Mouse (Mus musculus) neural tube, embryonic 11.5 days (tissue): ENCODE measurements around the gene Selplg. TPM values are rescaled to one million over a fixed set of nuclear protein-coding genes. Genes with fewer than 3 reads are reported as not detected.

Source experiments
- ATAC-seq: fragments of 200-750 bp; cut with Nextera tagmentation; 2 replicates; pipeline ENCODE4 v1.8.0; 2017; ENCODE audit warnings: moderate number of reproducible peaks, mild to moderate bottlenecking, moderate TSS enrichment, moderate library complexity; ENCODE audit not compliant: insufficient read depth, low FRiP score, low TSS enrichment
- DNase-seq: peaks from one replicate; pipeline ENCODE4 v3.0.0-alpha.2; 2015; ENCODE audit warnings: low spot score
- H3K27ac ChIP-seq: fragments of 300-500 bp; sonication (generic); 2 replicates; pipeline ENCODE4 v1.5.1; 2014; ENCODE audit warnings: low read depth, mild to moderate bottlenecking, low read length
- H3K27me3 ChIP-seq: fragments of 300-500 bp; sonication (generic); 2 replicates; pipeline ENCODE4 v1.6.1; 2014; ENCODE audit warnings: mild to moderate bottlenecking, low read length, mixed read lengths; ENCODE audit not compliant: control insufficient read depth, insufficient read depth
- H3K36me3 ChIP-seq: fragments of 300-500 bp; sonication (generic); 2 replicates; pipeline ENCODE4 v1.6.1; 2014; ENCODE audit warnings: mild to moderate bottlenecking, low read length, moderate library complexity, mixed read lengths; ENCODE audit not compliant: control insufficient read depth, insufficient read depth
- H3K4me1 ChIP-seq: fragments of 300-500 bp; sonication (generic); 2 replicates; pipeline ENCODE4 v1.6.1; 2014; ENCODE audit warnings: low read length, mixed read lengths; ENCODE audit not compliant: control insufficient read depth, insufficient read depth
- H3K4me2 ChIP-seq: fragments of 300-500 bp; sonication (generic); 2 replicates; pipeline ENCODE4 v1.6.1; 2014; ENCODE audit warnings: low read depth, mild to moderate bottlenecking, moderate library complexity
- H3K4me3 ChIP-seq: fragments of 300-500 bp; sonication (generic); 2 replicates; pipeline ENCODE4 v1.5.1; 2014; ENCODE audit warnings: low read depth, low read length
- H3K9ac ChIP-seq: fragments of 300-500 bp; sonication (generic); 2 replicates; pipeline ENCODE4 v1.6.1; 2014; ENCODE audit warnings: mild to moderate bottlenecking, low read length
- H3K9me3 ChIP-seq: fragments of 300-500 bp; sonication (generic); 2 replicates; pipeline ENCODE4 v1.6.1; 2016; ENCODE audit warnings: low read length; ENCODE audit not compliant: control insufficient read depth
- WGBS: fragments of 180-500 bp; shearing (Covaris S2); extraction: QIAGEN DNeasy Blood & Tissue Kit; methylation state at CpG from one replicate; pipeline ENCODE4 v1.1.7; 2014; 5-methylcytosine and 5-hydroxymethylcytosine counted together
- polyA plus RNA-seq: library from polyadenylated mRNA; unstranded; fragments of >200 nt; fragmentation: Nextera tagmentation; extraction: Ambion mirVana; gene quantifications from 2 replicates; pipeline ENCODE4 v1.2.1, GENCODE M21; 2014

Selplg gene
- 1.7 and 2.8 TPM in 2 replicates for polyA plus RNA-seq

DNA sequence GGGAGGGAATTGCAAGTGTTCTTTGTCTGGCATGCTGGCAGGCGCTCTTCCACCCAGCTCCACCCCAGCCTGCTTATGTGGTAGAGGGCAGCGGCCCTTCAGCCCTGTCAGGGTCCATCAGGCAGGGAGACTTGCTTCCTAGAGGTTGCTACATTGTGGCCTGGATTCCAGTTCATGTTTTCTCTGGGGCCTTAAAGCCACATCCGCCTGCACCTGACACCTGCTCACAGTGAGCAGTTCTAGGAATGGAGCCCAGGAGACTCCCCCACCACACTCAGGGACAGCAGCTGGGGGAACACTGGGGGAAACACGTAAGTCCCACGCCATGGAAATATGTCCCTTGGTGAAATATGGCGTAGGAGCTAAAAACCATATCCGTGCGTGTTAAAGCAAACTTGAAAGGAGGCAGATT, at the start of gene Selplg:
TSS of gene Selplg (minus strand) at position 155 of the 412 bp plus-strand sequence.
- DNase-seq (no peak), ATAC-seq (no peak)
- Histone ChIP-seq H3K4me2 (no peak within 1 kb of the TSS), H3K4me3 (no peak within 1 kb of the TSS), H3K4me1 (no peaks in the 10 kb centered on the region), H3K9me3 (no peaks in the 10 kb centered on the region), H3K36me3 (no peaks in the 10 kb centered on the region), H3K27ac (no peak within 1 kb of the TSS), H3K27me3 (no peaks in the 10 kb centered on the region), H3K9ac (no peak within 1 kb of the TSS)
- WGBS: 40% methylated on average over 8 of the region's 8 CpGs

DNA sequence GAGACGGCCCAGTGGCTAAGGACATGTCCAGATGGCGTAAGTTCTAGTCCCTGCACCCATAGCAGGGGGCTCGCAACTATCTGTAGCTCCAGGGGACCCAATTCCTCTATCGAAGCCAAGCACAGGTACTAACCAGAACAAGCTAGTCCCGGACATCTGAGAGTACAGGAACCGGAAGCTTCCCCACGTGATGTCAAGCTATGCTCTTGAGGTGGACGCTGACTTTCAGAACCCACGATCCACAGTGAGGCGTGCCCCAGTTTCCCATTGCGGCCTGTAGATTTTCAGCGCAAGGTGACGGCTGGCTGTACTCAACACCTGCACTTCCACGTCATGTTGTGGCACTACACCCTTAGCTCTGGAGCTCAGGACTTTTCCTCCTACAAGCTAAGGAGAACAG, 48.7 kb upstream of the Selplg start:
- no peaks in the 10 kb centered on the region for H3K9me3 ChIP-seq
- no peak overlapping the region for H3K27ac ChIP-seq
- H3K4me3 ChIP-seq: no peak overlapping the region
- H3K9ac ChIP-seq: no peak overlapping the region
- no peak overlapping the region for H3K4me2 ChIP-seq
- no peaks in the 10 kb centered on the region for H3K27me3 ChIP-seq
- WGBS: 96% methylated on average over 14 of the region's 14 CpGs
- ATAC-seq: no peak
- H3K4me1 ChIP-seq: peaks cover 31% of the 10 kb centered on the region
- peaks cover 4% of the 10 kb centered on the region; the same call in 1 of the 2 replicates for H3K36me3 ChIP-seq
- no peak for DNase-seq

DNA sequence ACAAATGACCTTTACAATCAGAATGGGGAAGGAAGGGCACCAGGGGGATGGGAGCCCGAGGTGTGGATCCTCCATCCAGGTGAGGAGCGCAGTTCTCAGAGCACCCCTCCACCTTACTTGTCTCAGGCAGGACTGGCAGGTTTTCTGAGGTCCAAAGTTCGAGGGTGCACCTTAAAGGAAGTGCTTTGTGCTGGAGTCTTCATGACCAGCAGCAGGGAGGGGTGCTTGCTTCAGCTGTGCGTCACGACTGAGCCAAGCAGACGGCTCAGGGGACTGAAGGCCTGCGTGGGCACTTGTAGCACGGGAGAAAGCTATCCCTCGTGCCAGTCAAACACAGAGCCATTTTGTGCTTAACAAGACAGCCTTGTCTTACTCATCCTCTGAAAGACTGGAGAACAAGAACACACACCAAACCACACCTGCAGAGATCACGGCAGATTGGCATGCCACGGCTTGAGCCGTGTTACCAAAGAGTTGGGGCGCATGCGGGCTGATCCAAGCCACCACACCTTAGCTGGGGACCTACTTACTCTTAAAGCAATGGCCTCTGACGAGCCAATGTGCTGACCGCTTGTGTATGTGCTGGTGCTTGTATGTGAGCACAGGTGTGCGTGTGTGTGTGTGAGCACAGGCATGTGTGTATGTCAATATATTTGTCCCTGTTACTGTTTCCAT, 46.6 kb upstream of the Selplg start:
- Histone ChIP-seq H3K4me2 (no peak overlapping the region), H3K4me3 (no peak overlapping the region), H3K4me1 (peaks cover 25% of the 10 kb centered on the region), H3K27me3 (no peaks in the 10 kb centered on the region), H3K9me3 (no peaks in the 10 kb centered on the region), H3K36me3 (peaks cover 4% of the 10 kb centered on the region; the same call in 1 of the 2 replicates), H3K9ac (no peak overlapping the region), H3K27ac (no peak overlapping the region)
- 93% methylated on average over 17 of the region's 17 CpGs for WGBS
- no peak for DNase-seq
- no peak for ATAC-seq

DNA sequence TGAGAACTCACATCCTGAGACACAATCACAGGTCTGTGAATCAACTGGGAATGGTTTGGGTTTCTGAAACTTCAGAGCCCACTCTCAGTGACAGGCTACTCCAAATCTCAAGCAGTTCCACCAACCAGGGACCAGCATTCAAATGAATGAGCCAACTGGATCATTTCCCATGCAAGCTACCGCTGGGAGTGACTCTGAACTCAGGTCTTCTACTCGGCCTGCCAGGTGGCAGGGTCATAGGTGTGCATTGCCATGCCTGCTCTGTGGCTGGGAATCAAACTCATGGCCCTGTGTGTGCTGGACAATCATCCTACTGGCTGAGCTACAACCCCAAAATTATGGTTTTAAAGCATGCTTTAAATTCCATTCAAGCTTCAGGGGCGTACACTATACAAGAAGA, 45.1 kb upstream of the Selplg start:
- no peak for DNase-seq
- peaks cover 4% of the 10 kb centered on the region; the same call in 1 of the 2 replicates for H3K36me3 ChIP-seq
- H3K4me3 ChIP-seq: no peak overlapping the region
- ATAC-seq: no peak
- no peaks in the 10 kb centered on the region for H3K27me3 ChIP-seq
- H3K9me3 ChIP-seq: no peaks in the 10 kb centered on the region
- H3K9ac ChIP-seq: no peak overlapping the region
- H3K27ac ChIP-seq: 0 out of 2 replicates have a peak overlapping the region, but pooled peaks have one; percentile 20
- 70% methylated on average over 3 of the region's 3 CpGs for WGBS
- no peak overlapping the region for H3K4me2 ChIP-seq
- H3K4me1 ChIP-seq: peaks cover 26% of the 10 kb centered on the region

DNA sequence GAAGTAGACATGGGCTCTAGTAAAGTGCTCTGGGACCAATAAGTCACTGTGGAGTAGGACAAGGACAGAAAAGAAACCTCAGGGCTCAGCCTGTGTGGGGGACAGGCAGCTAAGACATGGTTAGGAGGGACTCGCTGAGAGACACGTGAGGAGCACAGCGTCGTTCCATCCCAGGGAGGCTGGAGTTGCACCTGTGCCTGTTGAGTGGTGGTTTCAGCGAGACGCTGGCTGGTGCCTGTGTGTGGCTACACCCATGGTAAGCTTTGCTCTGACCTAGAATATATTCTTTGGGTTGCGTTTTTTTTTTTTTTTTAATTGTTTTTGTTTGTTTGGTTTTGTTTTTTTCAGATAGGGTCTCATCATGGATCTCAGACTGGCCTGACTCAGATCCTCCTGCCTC, 43.7 kb upstream of the Selplg start:
- Histone ChIP-seq H3K9ac (no peak overlapping the region), H3K4me1 (peaks cover 40% of the 10 kb centered on the region), H3K4me3 (no peak overlapping the region), H3K27me3 (no peaks in the 10 kb centered on the region), H3K27ac (no peak overlapping the region), H3K4me2 (no peak overlapping the region), H3K9me3 (no peaks in the 10 kb centered on the region), H3K36me3 (peaks cover 4% of the 10 kb centered on the region; the same call in 1 of the 2 replicates)
- 91% methylated on average over 7 of the region's 7 CpGs for WGBS
- no peak for DNase-seq
- no peak for ATAC-seq

DNA sequence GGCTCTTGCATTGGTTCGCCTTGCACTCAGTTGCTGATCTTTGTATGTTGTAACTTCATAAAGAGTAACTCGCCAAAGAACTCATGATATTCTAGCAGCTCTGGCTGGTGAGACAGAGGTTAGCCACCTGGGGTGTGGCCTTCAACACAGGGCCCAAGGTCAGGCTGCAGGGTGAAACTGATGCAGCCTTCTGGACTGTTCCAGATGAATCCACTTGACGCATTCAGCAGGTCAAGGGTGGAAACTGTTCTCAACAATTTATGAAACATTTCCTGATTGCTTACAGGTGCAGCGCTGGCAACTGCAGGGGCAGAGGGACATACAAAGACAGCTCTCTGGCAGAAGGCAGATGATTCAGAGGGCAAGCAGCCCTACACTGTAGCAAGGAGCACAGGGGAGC, 43.2 kb upstream of the Selplg start:
- H3K36me3 ChIP-seq: peaks cover 4% of the 10 kb centered on the region; the same call in 1 of the 2 replicates

DNA sequence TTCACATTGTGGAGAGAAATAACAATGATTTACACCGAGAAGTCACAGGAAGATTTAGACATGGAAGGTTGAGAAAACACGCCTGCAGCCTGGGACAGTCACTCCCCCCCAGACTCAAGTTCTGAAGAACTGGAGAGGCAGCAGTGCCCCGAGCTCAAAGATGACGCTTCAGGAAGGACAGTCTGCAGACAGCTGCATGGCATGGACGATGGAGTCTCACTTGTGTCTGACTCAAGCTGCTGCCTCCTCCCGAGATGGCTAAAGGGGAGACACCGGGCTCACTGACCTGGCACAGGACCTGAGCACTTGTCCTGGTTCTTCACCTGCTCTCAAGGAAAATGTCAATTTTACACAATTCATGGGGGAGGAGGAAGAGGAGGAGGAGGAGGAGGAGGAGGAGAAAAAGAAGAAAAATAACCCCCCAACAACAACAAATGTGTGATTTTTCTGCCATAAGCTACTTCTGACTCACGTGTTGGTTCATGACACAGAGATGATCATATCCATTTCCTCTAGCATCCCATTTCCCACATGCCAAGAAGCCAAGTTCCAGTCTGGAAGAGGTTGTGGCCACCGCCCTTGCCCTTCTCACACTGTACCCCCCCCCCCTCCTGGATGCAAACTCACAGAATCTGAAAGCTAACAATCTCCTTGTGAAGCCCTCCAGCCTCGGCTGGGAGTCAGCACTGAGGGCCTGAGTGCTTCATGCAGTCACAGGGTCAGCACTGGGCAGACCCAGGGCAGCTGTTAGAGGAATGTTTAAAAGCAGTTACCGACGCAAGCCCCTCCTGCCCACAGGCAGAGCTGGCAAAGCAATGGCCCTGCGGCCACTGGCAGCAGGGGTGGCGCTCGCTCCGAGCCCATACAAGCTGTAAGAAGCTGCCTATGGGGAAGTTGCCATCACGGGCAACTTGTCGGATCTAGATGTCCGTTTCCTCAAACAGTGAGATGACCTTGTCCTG, 41.9 kb upstream of the Selplg start:
- DNase-seq (no peak), ATAC-seq (no peak)
- Histone ChIP-seq H3K4me2 (peak overlapping the region; percentile 35), H3K27me3 (no peaks in the 10 kb centered on the region), H3K9me3 (no peaks in the 10 kb centered on the region), H3K27ac (peak overlapping the region; percentile 100), H3K4me3 (0 out of 2 replicates have a peak overlapping the region, but pooled peaks have one; percentile 12), H3K4me1 (peaks cover 58% of the 10 kb centered on the region), H3K36me3 (peaks cover 4% of the 10 kb centered on the region; the same call in 1 of the 2 replicates), H3K9ac (peak overlapping the region; percentile 71)
- WGBS: 46% methylated on average over 19 of the region's 19 CpGs

More for the DNA sequence above, 43.2 kb upstream of the Selplg start:
- no peak overlapping the region for H3K27ac ChIP-seq
- H3K27me3 ChIP-seq: no peaks in the 10 kb centered on the region
- no peak overlapping the region for H3K4me3 ChIP-seq
- 88% methylated on average over 4 of the region's 4 CpGs for WGBS
- no peak for ATAC-seq
- H3K9me3 ChIP-seq: no peaks in the 10 kb centered on the region
- DNase-seq: no peak
- peaks cover 46% of the 10 kb centered on the region for H3K4me1 ChIP-seq
- no peak overlapping the region for H3K4me2 ChIP-seq
- H3K9ac ChIP-seq: no peak overlapping the region

DNA sequence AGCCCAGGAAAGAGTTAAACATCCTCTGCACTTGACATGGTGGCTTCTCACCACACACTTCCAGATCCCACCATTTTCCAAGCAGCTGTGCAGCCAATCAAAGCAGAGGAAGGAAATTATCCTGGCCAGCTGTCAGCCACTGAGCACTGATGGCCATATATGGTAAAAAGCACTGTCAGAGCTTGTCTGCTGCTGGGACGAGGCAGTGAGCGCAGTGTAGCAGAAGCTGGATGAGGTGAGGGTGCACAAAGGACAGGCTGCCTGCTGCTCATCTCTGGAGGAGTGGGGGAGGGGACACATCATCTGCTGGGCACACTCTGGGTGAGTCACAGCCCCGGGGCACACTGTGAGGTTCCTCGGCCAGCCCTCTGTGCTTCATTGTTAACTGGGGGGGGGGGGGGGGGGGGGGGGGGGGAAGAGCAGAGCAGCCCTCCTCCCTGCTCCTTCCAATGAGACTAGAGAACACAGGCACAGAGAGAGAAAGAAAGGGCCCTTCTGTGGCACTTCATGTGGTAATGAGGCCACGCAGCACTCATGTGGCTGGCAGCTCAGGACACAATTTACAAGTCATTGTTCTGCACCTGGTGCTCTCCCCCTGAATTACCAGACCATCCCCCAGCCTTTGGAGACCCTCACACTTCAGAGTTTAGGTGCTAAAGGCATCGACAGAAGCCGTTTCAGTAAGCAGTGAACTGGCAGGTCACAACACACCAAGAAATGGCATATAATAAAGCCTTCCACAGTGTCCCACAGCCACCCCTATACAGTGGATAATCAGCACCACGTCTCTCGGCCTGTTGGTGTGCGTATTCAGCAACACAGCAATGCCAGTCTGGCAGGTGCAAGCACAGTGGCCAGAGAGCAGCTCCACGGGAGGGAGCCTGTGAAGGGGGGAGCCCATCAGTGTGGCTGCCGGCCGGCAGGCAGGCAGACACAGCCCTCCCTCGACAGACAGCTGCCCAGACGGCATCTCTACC, 40.8 kb upstream of the Selplg start:
- WGBS: 2% methylated on average over 13 of the region's 15 CpGs
- Histone ChIP-seq H3K4me3 (0 out of 2 replicates have a peak overlapping the region, but pooled peaks have one; percentile 12), H3K36me3 (no peaks in the 10 kb centered on the region), H3K27me3 (no peaks in the 10 kb centered on the region), H3K4me2 (peak overlapping the region; percentile 35), H3K27ac (peak overlapping the region; percentile 100), H3K9me3 (no peaks in the 10 kb centered on the region), H3K9ac (peak overlapping the region; percentile 71), H3K4me1 (peaks cover 69% of the 10 kb centered on the region)
- DNase-seq (peak; percentile 89), ATAC-seq (peak; percentile 84)
